Mouse (Mus musculus): Measurements from ENCODE around the gene Fam129b.
"Not testable (repeated sequence)": the region's sequence is repeated elsewhere in the genome, so short reads cannot be mapped to it uniquely, and the experiment has no call there.

The Fam129b gene

DNA sequence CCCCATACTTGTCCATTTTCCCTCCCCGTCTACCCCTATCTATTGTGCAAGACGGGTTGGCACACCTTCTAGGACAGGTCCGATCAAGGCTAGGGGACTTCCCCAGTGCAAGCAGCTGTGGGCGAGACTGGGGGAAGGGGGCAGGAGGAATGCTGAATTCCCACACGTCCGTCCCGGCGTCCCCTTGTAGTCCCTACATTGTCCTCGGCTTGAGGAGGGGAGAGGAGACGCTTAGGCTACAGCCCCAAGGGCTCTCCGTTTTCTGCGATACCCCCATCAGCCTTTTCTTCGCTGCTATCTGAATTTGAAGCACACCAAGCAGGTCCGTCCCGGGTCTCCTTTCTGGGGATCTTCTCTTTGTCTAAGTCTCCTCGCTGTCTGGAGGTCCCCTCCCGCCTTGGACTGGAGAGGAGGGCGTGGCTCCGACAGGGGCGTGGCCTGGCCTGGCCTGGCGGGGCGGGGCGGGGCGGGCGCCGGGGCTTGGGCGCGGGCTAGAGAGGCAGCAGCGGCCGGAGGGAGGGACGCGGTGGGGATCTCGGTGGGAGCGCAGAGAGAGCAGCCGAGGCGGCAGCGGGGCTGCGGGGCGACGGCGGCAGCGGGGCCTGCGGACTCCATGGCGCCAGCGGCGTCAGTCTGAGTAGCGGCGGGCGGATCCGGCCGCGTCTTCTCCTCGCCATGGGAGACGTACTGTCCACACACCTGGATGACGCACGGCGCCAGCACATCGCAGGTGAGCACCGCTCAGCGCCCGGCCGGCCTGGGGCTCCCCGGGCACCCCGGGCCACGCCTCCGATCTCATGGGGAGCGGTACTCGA, at the start of gene Fam129b:
Gene Fam129b (plus strand): TSS at position 440 of the 815 bp plus-strand sequence.
- DNase-seq: peak; percentile 91 to 93

GRCm38 (mm10) chr2:32828979-32829676, 46.8 kb upstream of the Fam129b start:
- DNase-seq: no peak

DNA sequence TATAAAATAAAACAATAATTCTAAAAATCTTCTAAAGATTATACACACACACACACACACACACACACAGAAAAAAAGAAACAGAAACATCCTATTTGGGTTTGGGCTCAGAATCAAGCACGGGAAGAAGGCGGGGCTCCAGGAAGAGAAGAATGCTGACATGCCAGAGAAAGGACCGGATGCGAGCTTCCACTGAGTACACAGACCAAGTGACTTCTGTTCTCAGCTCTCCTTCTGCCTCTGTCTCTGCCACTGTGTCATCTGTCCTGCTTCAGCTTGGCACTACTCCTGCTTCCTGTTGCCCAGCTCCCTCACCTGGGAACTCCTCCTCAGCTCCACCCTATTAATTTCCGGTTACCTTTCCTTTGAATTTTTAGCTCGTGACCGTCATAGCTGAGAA, 41.4 kb upstream of the Fam129b start:
- peak; percentile 67 to 75 for DNase-seq

DNA sequence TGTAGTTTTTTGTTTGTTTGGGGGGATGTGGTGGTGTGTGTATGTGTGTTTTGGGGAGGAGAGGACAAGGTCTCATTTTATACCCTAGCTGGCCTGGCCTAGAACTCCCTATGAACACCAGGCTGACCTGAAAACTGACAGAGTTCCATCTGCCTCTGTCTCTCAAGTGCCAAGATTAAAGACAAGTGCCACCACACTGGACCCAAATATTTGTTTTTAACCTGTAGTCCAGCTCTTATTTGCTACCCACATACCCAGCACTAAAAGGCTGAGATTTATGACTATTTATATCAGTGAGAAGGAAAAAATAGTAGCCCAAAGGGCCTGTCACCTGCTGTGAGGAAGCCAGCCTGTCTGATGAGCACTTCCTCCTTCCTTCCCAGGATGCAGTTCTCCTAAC, 40.3 kb upstream of the Fam129b start:
- DNase-seq: no peak

DNA sequence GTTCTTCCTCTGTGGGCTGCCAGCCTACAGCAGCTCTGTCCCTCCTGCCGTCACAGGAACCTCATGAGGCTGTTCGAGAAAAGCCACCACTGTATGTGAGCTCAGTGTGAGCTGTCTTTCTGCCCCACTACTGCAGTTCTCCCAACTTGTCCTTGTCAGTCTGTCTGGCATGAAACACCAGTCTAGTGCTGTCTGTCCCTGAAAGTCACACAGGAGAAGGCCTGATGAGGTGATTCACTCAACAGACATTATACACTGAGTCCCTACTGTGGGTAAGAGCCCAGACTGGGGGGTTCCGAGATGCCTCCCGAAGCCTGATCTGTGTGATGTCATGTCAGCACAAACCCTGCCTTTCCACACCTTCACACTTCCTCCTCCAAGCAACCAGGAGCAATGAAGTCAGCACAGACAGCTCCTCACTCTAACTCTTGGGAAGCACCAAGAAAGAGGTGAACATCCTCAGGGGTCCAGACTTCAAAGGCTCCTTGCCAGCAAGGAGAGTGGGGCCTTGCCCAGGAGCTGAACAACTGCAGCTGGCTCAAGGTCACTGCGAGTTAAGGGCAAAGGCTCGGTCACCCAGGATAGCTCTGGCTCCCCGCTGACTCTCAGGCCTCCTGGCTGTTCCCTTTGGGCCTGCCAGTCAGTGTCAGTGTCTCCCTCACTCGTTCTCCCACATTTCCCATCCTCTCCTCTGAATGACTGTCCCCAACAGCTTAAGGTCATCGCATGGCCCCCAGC, 37.6 kb upstream of the Fam129b start:
- no peak for DNase-seq

- DNase-seq: no peak
Measured at GRCm38 (mm10) chr2:32839261-32839660, 36.7 kb upstream of the Fam129b start.

- no peak for DNase-seq
Measured at GRCm38 (mm10) chr2:32841099-32841498, 34.8 kb upstream of the Fam129b start.

- DNase-seq: no peak
Measured at GRCm38 (mm10) chr2:32842558-32842957, 33.4 kb upstream of the Fam129b start.

- DNase-seq: no peak
Measured at GRCm38 (mm10) chr2:32845572-32846100, 30.3 kb upstream of the Fam129b start.

DNA sequence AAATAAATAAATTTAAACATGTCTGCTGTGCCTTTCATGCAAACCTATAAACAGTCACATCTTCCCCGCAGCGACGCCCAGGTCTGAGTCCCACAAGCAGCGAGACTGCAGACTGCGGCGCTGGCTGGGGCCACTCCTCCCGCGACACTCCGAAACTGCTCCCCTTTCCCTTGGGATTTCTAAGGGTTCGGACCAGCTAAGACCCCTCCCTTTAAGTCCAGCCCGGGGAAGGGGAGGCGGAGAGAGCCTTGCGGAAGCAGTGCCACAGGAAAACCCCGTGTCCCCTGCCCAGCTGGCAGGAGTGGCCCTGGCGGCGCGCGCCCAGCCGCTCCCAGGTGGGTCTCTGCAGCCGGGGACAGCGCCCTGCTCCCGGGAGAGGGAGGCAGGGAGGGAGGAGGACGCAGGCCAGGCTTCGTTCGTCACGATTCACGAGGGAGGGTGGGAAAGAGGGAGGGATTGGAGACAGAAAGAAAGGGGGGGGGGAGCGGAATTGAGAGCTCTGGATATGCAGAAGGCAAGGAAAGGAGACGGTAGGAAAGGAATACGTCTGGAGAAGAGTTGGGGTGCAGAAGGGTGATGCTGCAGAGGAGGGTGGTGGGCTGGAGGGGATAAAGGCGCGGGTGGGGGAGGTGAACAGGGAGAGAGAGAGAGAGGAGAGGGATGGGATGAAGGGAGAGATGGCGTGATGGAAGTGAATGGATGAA, 29.7 kb upstream of the Fam129b start:
- DNase-seq: peak; percentile 55 to 71

DNA sequence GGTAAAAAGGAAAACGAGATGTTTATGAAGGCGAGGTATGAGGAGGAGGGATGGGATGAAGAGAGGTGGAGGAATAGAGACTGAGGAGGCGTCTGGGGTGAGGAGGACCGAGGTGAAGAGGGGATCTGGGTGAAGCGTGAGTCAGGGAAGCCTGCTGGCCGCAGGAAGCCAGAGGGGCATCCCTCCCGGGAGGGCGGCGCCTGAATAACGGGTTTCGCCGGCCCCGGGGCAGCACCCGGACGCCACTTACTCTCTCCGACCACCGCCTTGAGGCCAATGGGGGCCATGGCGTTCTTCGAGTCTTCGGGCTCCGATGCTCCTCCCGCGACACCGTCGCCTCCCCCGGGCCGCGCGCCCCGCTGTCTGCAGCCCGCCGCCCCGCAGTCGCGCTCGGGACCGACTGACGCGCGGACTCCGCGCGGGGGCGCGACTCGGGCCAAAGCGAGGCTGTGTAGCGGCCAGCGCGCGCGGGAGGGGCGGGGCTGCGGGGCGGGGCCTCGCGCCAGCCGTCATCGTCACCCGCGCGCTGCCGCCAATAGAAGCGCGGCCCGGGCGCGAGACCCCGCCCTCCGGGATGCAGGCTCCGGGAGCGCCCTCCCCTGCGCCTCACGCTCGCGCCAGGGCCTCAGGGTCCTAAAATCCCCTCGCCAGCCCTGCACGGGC, 29.0 kb upstream of the Fam129b start, which contains the start of gene Stxbp1:
Gene Stxbp1 (minus strand): TSS at position 441 of the 663 bp plus-strand sequence.
- DNase-seq: peak; percentile 86 to 92

- no peak for DNase-seq
Measured at GRCm38 (mm10) chr2:32847468-32847821, 28.5 kb upstream of the Fam129b start.

DNA sequence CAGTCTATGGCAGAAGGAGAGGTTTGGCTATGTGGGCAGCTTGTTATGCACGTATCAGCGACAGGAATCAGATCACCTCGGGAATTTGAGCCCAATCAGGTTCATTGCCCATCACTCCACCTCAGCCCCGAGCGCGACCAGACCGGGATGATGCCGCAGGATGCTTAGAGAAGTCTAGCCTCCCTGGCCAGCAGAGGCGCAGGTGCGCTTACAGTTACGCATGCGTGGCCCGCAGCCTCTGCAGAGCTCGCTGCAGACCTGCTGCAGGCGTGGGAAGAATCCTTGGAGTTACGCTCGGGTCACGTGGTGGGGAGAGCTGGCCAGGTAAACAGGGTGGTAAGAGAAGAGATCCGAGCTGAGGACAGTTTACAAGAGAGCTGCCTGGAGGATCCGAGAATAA, 23.8 kb upstream of the Fam129b start:
- DNase-seq: peak; percentile 64 to 77

- not testable (repeated sequence) for DNase-seq
Measured at GRCm38 (mm10) chr2:32853716-32854115, 22.2 kb upstream of the Fam129b start.

DNA sequence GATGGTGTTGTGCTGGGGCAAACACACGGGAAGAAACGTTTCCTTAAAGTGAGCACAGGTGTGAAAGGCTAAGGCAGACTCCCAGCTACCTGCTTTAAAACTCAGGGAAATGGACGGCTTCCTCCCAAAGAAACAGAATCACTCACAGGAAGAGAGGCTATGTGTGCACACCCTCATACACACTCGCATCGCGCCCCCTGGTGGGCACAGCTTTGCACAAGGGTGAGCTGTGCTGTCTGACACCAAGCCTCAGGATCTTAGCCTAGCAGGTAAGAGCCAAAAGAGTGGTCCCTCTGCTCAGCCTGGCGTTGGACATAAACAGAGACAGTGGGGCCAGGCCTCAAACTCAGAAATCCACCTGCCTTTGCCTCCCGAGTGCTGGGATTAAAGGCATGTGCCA, 21.7 kb upstream of the Fam129b start:
- DNase-seq: peak; percentile 83 to 88

GRCm38 (mm10) chr2:32855046-32855785, 20.7 kb upstream of the Fam129b start:
- DNase-seq: no peak

- no peak for DNase-seq
Measured at GRCm38 (mm10) chr2:32855790-32856465, 20.0 kb upstream of the Fam129b start.

- peak; percentile 79 to 87 for DNase-seq
Measured at GRCm38 (mm10) chr2:32857584-32857983, 18.3 kb upstream of the Fam129b start.

GRCm38 (mm10) chr2:32859010-32859621, 16.8 kb upstream of the Fam129b start:
- DNase-seq: peak in 1 of 2 experiments; percentile 68

- DNase-seq: no peak
Measured at GRCm38 (mm10) chr2:32859622-32860012, 16.3 kb upstream of the Fam129b start.
